Mouse (Mus musculus) liver, adult 2 months (tissue): Measurements from ENCODE around the gene Tor1a. TPM values are rescaled to one million over a fixed set of nuclear protein-coding genes. Genes with fewer than 3 reads are reported as not detected.

Experiments used
- DNase-seq: peaks from one replicate; pipeline ENCODE4 v3.0.0-alpha.2; 2011; ENCODE audit warnings: low read depth, low spot score; ENCODE audit errors: extremely low read depth
- H3K27ac ChIP-seq: fragments of 200-500 bp; replicated peaks from 2 replicates; pipeline ENCODE4 v1.5.1; 2012; ENCODE audit warnings: low read depth, mild to moderate bottlenecking, control low read depth, inconsistent platforms, low read length; ENCODE audit not compliant: insufficient read depth
- H3K27me3 ChIP-seq: fragments of 200-500 bp; 2 replicates; pipeline ENCODE4 v1.6.1; 2012; ENCODE audit warnings: mild to moderate bottlenecking, moderate library complexity, low read length, inconsistent platforms; ENCODE audit not compliant: control insufficient read depth, insufficient read depth
- H3K36me3 ChIP-seq: fragments of 200-500 bp; 2 replicates; pipeline ENCODE4 v1.6.1; 2012; ENCODE audit warnings: low read length, inconsistent platforms; ENCODE audit not compliant: control insufficient read depth, insufficient read depth
- H3K4me1 ChIP-seq: fragments of 200-500 bp; 2 replicates; pipeline ENCODE4 v1.6.1; 2011; ENCODE audit warnings: low read length; ENCODE audit not compliant: control insufficient read depth, insufficient read depth
- H3K4me3 ChIP-seq: fragments of 200-500 bp; 2 replicates; pipeline ENCODE4 v1.5.1; 2011; ENCODE audit warnings: low read depth, mild to moderate bottlenecking, control low read depth, low read length, moderate library complexity; ENCODE audit not compliant: insufficient read depth
- H3K79me2 ChIP-seq: fragments of 200-500 bp; 2 replicates; pipeline ENCODE4 v1.6.1; 2012; ENCODE audit warnings: inconsistent platforms, mild to moderate bottlenecking, low read length, moderate library complexity; ENCODE audit not compliant: control insufficient read depth, insufficient read depth
- H3K9ac ChIP-seq: fragments of 200-500 bp; 2 replicates; pipeline ENCODE4 v1.6.1; 2012; ENCODE audit warnings: low read depth, mild to moderate bottlenecking, control low read depth, inconsistent platforms, low read length
- CTCF ChIP-seq: fragments of 200-500 bp; IDR thresholded peaks from 2 replicates; pipeline ENCODE4 v1.5.1; 2011; ENCODE audit warnings: low read depth, low read length, control low read depth
- POLR2A ChIP-seq: fragments of 200-500 bp; IDR thresholded peaks from 2 replicates; pipeline ENCODE4 v1.6.1; 2011; ENCODE audit warnings: low read length, control low read depth; ENCODE audit not compliant: insufficient read depth; ENCODE audit errors: extremely low read depth
- WGBS: fragments of 180-500 bp; shearing (Covaris S2); methylation state at CpG from one replicate; pipeline ENCODE4 v1.1.7; 2018; 5-methylcytosine and 5-hydroxymethylcytosine counted together
- polyA plus RNA-seq: library from polyadenylated mRNA; depleted of rRNA; stranded (reverse); fragments of >200 nt; gene quantifications from 2 replicates; pipeline ENCODE4 v1.2.3, GENCODE M21; 2012; rRNA removed
- total RNA-seq: library from RNA; depleted of rRNA; stranded (reverse); fragments of >200 nt; gene quantifications from 2 replicates; pipeline ENCODE4 v1.2.3, GENCODE M21; 2014; rRNA removed

Gene Tor1a
- total and polyA plus RNA-seq, 2 experiments, result 54.2 to 76.6 TPM

DNA sequence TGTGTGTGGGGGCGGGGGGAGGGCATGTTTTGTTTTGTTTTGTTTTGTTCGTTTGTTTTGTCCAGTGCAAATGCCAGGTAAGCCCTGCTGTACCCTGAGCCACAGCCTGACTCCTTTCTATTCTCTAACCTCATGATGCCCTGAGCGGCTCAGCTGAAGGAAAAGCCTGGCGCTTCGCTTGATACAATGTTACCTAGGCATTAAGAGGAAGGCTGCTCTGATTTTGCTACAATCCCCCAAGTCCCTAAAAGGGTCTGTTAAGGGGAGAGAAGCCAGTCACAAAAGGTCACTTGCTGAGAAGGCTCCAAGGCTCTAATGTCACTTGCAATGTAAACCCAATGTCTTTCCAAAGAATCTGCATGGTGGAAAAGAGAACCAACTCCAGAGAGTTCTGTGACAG, 52.4 kb downstream of the Tor1a start:
- Histone ChIP-seq H3K4me3 (no peak overlapping the region), H3K9ac (no peak overlapping the region), H3K4me1 (peaks cover 3% of the 10 kb centered on the region; the same call in 1 of the 2 replicates), H3K36me3 (no peaks in the 10 kb centered on the region), H3K79me2 (no peaks in the 10 kb centered on the region), H3K27me3 (no peaks in the 10 kb centered on the region), H3K27ac (no peak overlapping the region)
- no peak for TF ChIP-seq CTCF
- no peak for TF ChIP-seq POLR2A
- no peak for DNase-seq
- WGBS, result 82% methylated on average over 5 of the region's 5 CpGs

DNA sequence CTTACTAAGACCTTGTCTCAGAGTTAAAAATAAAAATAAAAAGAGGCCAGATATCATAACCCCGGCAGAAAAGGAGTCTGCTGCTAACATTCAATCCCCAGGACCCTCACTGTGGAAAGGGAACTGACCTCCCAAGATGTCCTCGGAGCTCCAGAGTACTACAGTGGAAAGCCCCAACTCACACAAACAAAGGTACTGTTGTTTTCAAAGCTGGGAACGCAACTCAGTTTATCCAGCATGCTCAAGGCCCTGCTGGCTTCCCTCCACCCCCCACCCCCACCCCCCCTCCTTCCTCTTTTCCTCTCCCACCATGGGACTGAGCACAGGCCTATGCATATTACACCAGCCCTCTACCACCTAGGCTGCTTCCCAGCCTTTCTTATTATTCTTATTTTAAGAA, 52.9 kb downstream of the Tor1a start:
- no peak for DNase-seq
- Histone ChIP-seq H3K27ac (no peak overlapping the region), H3K4me1 (peaks cover 3% of the 10 kb centered on the region; the same call in 1 of the 2 replicates), H3K9ac (no peak overlapping the region), H3K79me2 (no peaks in the 10 kb centered on the region), H3K4me3 (no peak overlapping the region), H3K36me3 (no peaks in the 10 kb centered on the region), H3K27me3 (no peaks in the 10 kb centered on the region)
- WGBS, result 80% methylated on average over 3 of the region's 3 CpGs
- TF ChIP-seq POLR2A (no peak), CTCF (no peak)

- Histone ChIP-seq H3K27me3 (no peaks in the 10 kb centered on the region), H3K9ac (no peak overlapping the region), H3K27ac (no peak overlapping the region), H3K4me1 (peaks cover 2% of the 10 kb centered on the region; the same call in 1 of the 2 replicates), H3K4me3 (no peak overlapping the region), H3K79me2 (no peaks in the 10 kb centered on the region), H3K36me3 (no peaks in the 10 kb centered on the region)
- TF ChIP-seq POLR2A (no peak), CTCF (no peak)
- no peak for DNase-seq
- 85% methylated on average over 8 of the region's 8 CpGs for WGBS
These were observed 54.7 kb downstream of the Tor1a start for GRCm38 (mm10) chr2:30913022-30913421.

- TF ChIP-seq CTCF (no peak), POLR2A (no peak)
These were observed 55.4 kb downstream of the Tor1a start for GRCm38 (mm10) chr2:30912291-30912773.

More at GRCm38 (mm10) chr2:30912291-30912773, 55.4 kb downstream of the Tor1a start:
- WGBS, result 21% methylated on average over 4 of the region's 4 CpGs
- H3K9ac ChIP-seq, result no peak overlapping the region
- no peak overlapping the region for H3K4me3 ChIP-seq
- peak overlapping the region; percentile 17; the same call in 1 of the 2 replicates for H3K27ac ChIP-seq
- no peaks in the 10 kb centered on the region for H3K36me3 ChIP-seq
- H3K79me2 ChIP-seq, result no peaks in the 10 kb centered on the region
- H3K27me3 ChIP-seq, result no peaks in the 10 kb centered on the region
- H3K4me1 ChIP-seq, result peaks cover 2% of the 10 kb centered on the region; the same call in 1 of the 2 replicates
- peak; percentile 43 for DNase-seq

Other genes starting within 250 kb of the Tor1a start
- not detected in 2 replicates for gene 1700001O22Rik, start 164.3 kb downstream of the Tor1a start, total RNA-seq
- gene 1700001O22Rik, start 164.3 kb downstream of the Tor1a start, polyA plus RNA-seq, result 0.11 TPM in 1 of 2 replicates, not detected in the other
- gene Ntmt1, start 160.1 kb downstream of the Tor1a start, total RNA-seq, result 8.3 and 8.8 TPM in 2 replicates
- gene Ntmt1, start 160.1 kb downstream of the Tor1a start, polyA plus RNA-seq, result 11.9 and 15.9 TPM in 2 replicates
- gene Asb6, start 137.6 kb downstream of the Tor1a start, total RNA-seq, result 4.6 and 5.6 TPM in 2 replicates
- 15.4 and 17.4 TPM in 2 replicates for gene Asb6, start 137.6 kb downstream of the Tor1a start, polyA plus RNA-seq
- not detected in 2 replicates for gene Prrx2, start 133.0 kb downstream of the Tor1a start, total RNA-seq
- gene Prrx2, start 133.0 kb downstream of the Tor1a start, polyA plus RNA-seq, result 0.32 TPM in 1 of 2 replicates, not detected in the other
- 0.07 and 0.09 TPM in 2 replicates for gene Ptges, start 38.1 kb downstream of the Tor1a start, total RNA-seq
- gene Ptges, start 38.1 kb downstream of the Tor1a start, polyA plus RNA-seq, result 0.17 and 0.60 TPM in 2 replicates
- 29.1 and 30.9 TPM in 2 replicates for gene Tor1b, start 15.0 kb downstream of the Tor1a start, total RNA-seq
- 14.4 and 17.1 TPM in 2 replicates for gene Tor1b, start 15.0 kb downstream of the Tor1a start, polyA plus RNA-seq
- 13.5 and 16.6 TPM in 2 replicates for gene BC005624, start 14.3 kb upstream of the Tor1a start, total RNA-seq
- 11.7 and 12.0 TPM in 2 replicates for gene BC005624, start 14.3 kb upstream of the Tor1a start, polyA plus RNA-seq
- 3.0 and 3.3 TPM in 2 replicates for gene Usp20, start 14.3 kb upstream of the Tor1a start, total RNA-seq
- 5.7 and 6.0 TPM in 2 replicates for gene Usp20, start 14.3 kb upstream of the Tor1a start, polyA plus RNA-seq
- 5.2 and 7.4 TPM in 2 replicates for gene Fnbp1, start 174.1 kb upstream of the Tor1a start, total RNA-seq
- gene Fnbp1, start 174.1 kb upstream of the Tor1a start, polyA plus RNA-seq, result 5.9 and 8.6 TPM in 2 replicates
- 10.0 and 11.4 TPM in 2 replicates for gene Gpr107, start 184.4 kb upstream of the Tor1a start, total RNA-seq
- 6.8 and 8.3 TPM in 2 replicates for gene Gpr107, start 184.4 kb upstream of the Tor1a start, polyA plus RNA-seq